Mouse (Mus musculus): ENCODE measurements around the gene Mob3b. TPM values are rescaled to one million over a fixed set of nuclear protein-coding genes. Genes with fewer than 3 reads are reported as not detected.
A peak's percentile ranks its signal among the peaks of the same experiment; 100 is the strongest.

Mob3b gene
- total and polyA plus RNA-seq, 2 experiments = 16.5 to 18.3 TPM

DNA sequence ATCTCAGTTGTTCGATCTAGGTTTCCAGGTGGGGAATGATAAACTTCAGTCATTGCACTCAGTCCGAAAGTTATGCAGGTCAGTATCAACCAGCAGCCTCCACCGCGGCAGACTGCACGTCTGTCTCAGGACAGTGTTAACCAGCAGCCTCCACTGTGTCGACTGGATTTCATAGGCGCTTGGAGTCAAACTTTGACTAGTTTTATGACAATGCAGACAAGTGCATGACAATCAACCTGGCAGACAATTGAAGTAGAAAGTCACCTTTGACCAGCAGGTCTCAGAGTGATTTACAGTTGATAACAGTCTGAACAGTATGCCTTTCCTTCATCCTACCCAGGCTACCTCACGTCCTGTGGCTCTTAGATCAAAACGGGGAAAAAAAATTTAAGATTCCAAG is 166.6 kb downstream of the Mob3b start:
- H3K79me2 ChIP-seq (ENCODE audit: control insufficient read depth, insufficient read depth, low read length) = peaks cover 9% of the 10 kb centered on the region
- DNase-seq (ENCODE audit: extremely low read depth, low read depth, low spot score) = no peak
- no peak overlapping the region for H3K4me3 ChIP-seq (ENCODE audit: insufficient read depth, low read depth, low read length)
- TF ChIP-seq POLR2A (IDR thresholded peaks at IDR 0.05; ENCODE audit: extremely low read depth, insufficient read depth, low read length) (no peak), CTCF (IDR thresholded peaks at IDR 0.05; ENCODE audit: low read depth, low read length) (no peak)
- peak overlapping the region; percentile 80 for H3K27ac ChIP-seq (replicated peaks; ENCODE audit: insufficient read depth, low read depth, low read length)
- H3K27me3 ChIP-seq (ENCODE audit: control insufficient read depth, insufficient read depth, low read length) = no peaks in the 10 kb centered on the region
- H3K36me3 ChIP-seq (ENCODE audit: control insufficient read depth, insufficient read depth, low read length) = no peaks in the 10 kb centered on the region
- peaks cover 30% of the 10 kb centered on the region for H3K4me1 ChIP-seq (ENCODE audit: control insufficient read depth, insufficient read depth, low read length)
- 32% methylated on average over 9 of the region's 9 CpGs for WGBS
- peak overlapping the region; percentile 20; the same call in 1 of the 2 replicates for H3K9ac ChIP-seq (ENCODE audit: low read depth, low read length)

DNA sequence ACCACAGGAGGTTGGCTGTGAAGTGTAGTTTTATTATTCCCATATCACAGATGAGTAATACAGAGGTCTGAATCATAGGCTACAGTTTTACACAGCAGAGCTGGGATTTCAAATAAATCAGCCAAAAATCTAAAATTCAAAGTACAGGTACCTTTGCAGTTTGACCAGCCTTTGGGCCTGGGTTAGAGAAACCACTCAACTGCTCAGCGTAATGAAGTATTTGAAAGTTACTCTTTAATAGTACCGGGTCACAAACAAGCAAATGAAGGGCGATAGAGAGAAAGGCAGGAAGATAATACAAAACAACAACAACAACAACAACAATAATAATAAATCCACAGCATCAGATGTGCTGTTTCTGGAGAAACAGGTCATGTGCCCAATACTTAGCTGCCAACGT is 169.7 kb downstream of the Mob3b start:
- Histone ChIP-seq H3K27me3 (ENCODE audit: control insufficient read depth, insufficient read depth, low read length) (no peaks in the 10 kb centered on the region), H3K9ac (ENCODE audit: low read depth, low read length) (no peak overlapping the region), H3K36me3 (ENCODE audit: control insufficient read depth, insufficient read depth, low read length) (no peaks in the 10 kb centered on the region), H3K27ac (replicated peaks; ENCODE audit: insufficient read depth, low read depth, low read length) (peak overlapping the region; percentile 96), H3K4me1 (ENCODE audit: control insufficient read depth, insufficient read depth, low read length) (peaks cover 26% of the 10 kb centered on the region), H3K79me2 (ENCODE audit: control insufficient read depth, insufficient read depth, low read length) (peaks cover 19% of the 10 kb centered on the region), H3K4me3 (ENCODE audit: insufficient read depth, low read depth, low read length) (no peak overlapping the region)
- WGBS = 45% methylated on average over 4 of the region's 4 CpGs
- DNase-seq (ENCODE audit: extremely low read depth, low read depth, low spot score) = no peak
- TF ChIP-seq CTCF (IDR thresholded peaks at IDR 0.05; ENCODE audit: low read depth, low read length) (no peak), POLR2A (IDR thresholded peaks at IDR 0.05; ENCODE audit: extremely low read depth, insufficient read depth, low read length) (no peak)

DNA sequence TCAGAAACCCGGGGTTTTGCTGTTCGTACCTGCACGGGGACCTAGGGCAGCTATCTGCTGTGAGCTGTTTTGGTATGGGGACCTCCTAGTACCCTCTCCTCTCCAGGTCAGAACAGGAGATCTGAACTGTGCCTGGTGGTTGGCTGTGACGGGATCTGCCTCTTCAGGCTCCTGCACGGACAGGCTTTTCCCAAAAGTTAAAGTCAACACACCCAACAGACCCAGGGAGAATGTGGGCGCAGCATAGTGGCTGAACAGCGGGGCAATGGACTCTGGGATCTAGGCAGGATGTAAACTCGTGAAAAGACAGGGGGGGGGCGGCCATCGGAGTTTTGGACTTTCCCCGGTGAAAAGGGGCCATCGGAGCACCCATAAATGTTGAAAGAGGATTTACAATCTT is 170.2 kb downstream of the Mob3b start:
- H3K4me3 ChIP-seq (ENCODE audit: insufficient read depth, low read depth, low read length) = no peak overlapping the region
- no peaks in the 10 kb centered on the region for H3K27me3 ChIP-seq (ENCODE audit: control insufficient read depth, insufficient read depth, low read length)
- H3K9ac ChIP-seq (ENCODE audit: low read depth, low read length) = peak overlapping the region; percentile 68
- H3K36me3 ChIP-seq (ENCODE audit: control insufficient read depth, insufficient read depth, low read length) = no peaks in the 10 kb centered on the region
- H3K27ac ChIP-seq (replicated peaks; ENCODE audit: insufficient read depth, low read depth, low read length) = peak overlapping the region; percentile 96
- WGBS = 29% methylated on average over 12 of the region's 12 CpGs
- TF ChIP-seq CTCF (IDR thresholded peaks at IDR 0.05; ENCODE audit: low read depth, low read length) (no peak), POLR2A (IDR thresholded peaks at IDR 0.05; ENCODE audit: extremely low read depth, insufficient read depth, low read length) (no peak)
- DNase-seq (ENCODE audit: extremely low read depth, low read depth, low spot score) = peak; percentile 67
- peaks cover 26% of the 10 kb centered on the region for H3K4me1 ChIP-seq (ENCODE audit: control insufficient read depth, insufficient read depth, low read length)
- peaks cover 19% of the 10 kb centered on the region for H3K79me2 ChIP-seq (ENCODE audit: control insufficient read depth, insufficient read depth, low read length)

DNA sequence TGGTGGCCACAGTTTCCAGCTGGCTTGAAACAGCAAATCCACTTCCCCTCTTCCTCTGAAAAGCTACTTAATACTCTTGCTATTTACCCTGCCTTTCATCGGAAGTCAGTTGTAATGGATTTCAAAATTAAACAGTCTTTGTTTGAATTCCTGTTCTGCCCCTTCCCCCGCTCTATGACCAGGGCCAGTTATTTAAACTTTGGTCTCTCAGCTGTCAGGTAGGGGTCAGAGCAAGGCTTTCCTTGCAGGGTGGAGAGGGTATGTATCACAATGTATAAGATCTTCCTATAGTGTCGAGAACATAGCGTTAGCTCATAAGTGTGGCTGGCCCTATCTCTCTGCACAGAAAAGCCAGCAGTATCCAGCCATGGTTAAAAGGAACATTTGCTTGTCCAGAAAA is 170.6 kb downstream of the Mob3b start:
- DNase-seq (ENCODE audit: extremely low read depth, low read depth, low spot score) = peak; percentile 82
- H3K4me3 ChIP-seq (ENCODE audit: insufficient read depth, low read depth, low read length) = no peak overlapping the region
- no peaks in the 10 kb centered on the region for H3K36me3 ChIP-seq (ENCODE audit: control insufficient read depth, insufficient read depth, low read length)
- H3K9ac ChIP-seq (ENCODE audit: low read depth, low read length) = peak overlapping the region; percentile 68
- peaks cover 19% of the 10 kb centered on the region for H3K79me2 ChIP-seq (ENCODE audit: control insufficient read depth, insufficient read depth, low read length)
- 24% methylated on average over 4 of the region's 4 CpGs for WGBS
- H3K4me1 ChIP-seq (ENCODE audit: control insufficient read depth, insufficient read depth, low read length) = peaks cover 22% of the 10 kb centered on the region
- TF ChIP-seq CTCF (IDR thresholded peaks at IDR 0.05; ENCODE audit: low read depth, low read length) (no peak), POLR2A (IDR thresholded peaks at IDR 0.05; ENCODE audit: extremely low read depth, insufficient read depth, low read length) (no peak)
- H3K27ac ChIP-seq (replicated peaks; ENCODE audit: insufficient read depth, low read depth, low read length) = peak overlapping the region; percentile 96
- H3K27me3 ChIP-seq (ENCODE audit: control insufficient read depth, insufficient read depth, low read length) = no peaks in the 10 kb centered on the region

DNA sequence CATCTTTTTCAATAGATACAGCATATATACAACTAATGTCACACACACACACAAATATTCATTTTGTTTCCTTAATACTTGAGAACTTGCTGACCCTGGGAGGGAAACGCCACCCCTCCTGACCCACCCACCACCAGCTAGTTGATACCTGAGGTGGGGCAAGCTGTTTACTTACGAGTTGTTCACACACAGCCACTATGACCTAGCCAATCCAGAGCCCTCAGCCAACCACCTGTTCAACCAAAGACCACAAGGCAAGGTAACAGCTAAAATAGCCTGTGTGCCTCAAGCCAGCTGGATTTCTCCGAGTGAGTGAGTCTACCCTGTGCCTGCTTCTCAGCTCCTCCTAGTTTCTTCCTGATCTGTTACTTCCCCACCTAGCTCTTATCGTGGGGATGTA is 172.9 kb downstream of the Mob3b start:
- 73% methylated on average over 4 of the region's 4 CpGs for WGBS
- H3K4me3 ChIP-seq (ENCODE audit: insufficient read depth, low read depth, low read length) = no peak overlapping the region
- no peak overlapping the region for H3K27ac ChIP-seq (replicated peaks; ENCODE audit: insufficient read depth, low read depth, low read length)
- H3K36me3 ChIP-seq (ENCODE audit: control insufficient read depth, insufficient read depth, low read length) = no peaks in the 10 kb centered on the region
- no peaks in the 10 kb centered on the region for H3K27me3 ChIP-seq (ENCODE audit: control insufficient read depth, insufficient read depth, low read length)
- TF ChIP-seq POLR2A (IDR thresholded peaks at IDR 0.05; ENCODE audit: extremely low read depth, insufficient read depth, low read length) (no peak), CTCF (IDR thresholded peaks at IDR 0.05; ENCODE audit: low read depth, low read length) (no peak)
- no peak overlapping the region for H3K9ac ChIP-seq (ENCODE audit: low read depth, low read length)
- H3K4me1 ChIP-seq (ENCODE audit: control insufficient read depth, insufficient read depth, low read length) = peaks cover 23% of the 10 kb centered on the region
- DNase-seq (ENCODE audit: extremely low read depth, low read depth, low spot score) = no peak
- H3K79me2 ChIP-seq (ENCODE audit: control insufficient read depth, insufficient read depth, low read length) = peaks cover 19% of the 10 kb centered on the region

DNA sequence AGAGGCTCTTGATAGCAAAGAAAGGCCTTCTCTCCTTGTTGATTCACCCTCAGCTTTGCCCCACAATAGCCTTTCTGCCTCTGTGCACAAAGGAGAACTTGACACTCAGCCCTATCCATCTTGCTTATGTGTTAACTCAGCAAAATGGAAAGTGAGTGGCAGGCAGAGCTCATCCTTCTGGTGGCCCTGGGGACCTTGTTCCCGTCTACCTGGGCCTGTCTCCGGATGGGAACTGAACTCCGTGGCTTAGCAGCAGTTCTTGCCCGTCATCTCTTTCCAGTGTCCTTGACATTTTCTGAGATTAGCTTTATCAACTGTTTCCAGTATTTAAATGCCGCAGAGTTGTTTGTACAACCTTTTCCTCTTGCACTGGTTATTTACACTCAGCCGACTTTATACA is 173.8 kb downstream of the Mob3b start:
- H3K9ac ChIP-seq (ENCODE audit: low read depth, low read length) = no peak overlapping the region
- H3K27ac ChIP-seq (replicated peaks; ENCODE audit: insufficient read depth, low read depth, low read length) = no peak overlapping the region
- H3K79me2 ChIP-seq (ENCODE audit: control insufficient read depth, insufficient read depth, low read length) = peaks cover 19% of the 10 kb centered on the region
- H3K4me1 ChIP-seq (ENCODE audit: control insufficient read depth, insufficient read depth, low read length) = peaks cover 23% of the 10 kb centered on the region
- H3K36me3 ChIP-seq (ENCODE audit: control insufficient read depth, insufficient read depth, low read length) = no peaks in the 10 kb centered on the region
- no peak overlapping the region for H3K4me3 ChIP-seq (ENCODE audit: insufficient read depth, low read depth, low read length)
- DNase-seq (ENCODE audit: extremely low read depth, low read depth, low spot score) = no peak
- WGBS = 27% methylated on average over 6 of the region's 6 CpGs
- TF ChIP-seq CTCF (IDR thresholded peaks at IDR 0.05; ENCODE audit: low read depth, low read length) (no peak), POLR2A (IDR thresholded peaks at IDR 0.05; ENCODE audit: extremely low read depth, insufficient read depth, low read length) (no peak)
- H3K27me3 ChIP-seq (ENCODE audit: control insufficient read depth, insufficient read depth, low read length) = no peaks in the 10 kb centered on the region

Data from liver, adult 2 months (tissue).